Mouse (Mus musculus) liver, adult 2 months (tissue): Measurements from ENCODE around the gene Tmem91. TPM values are rescaled to one million over a fixed set of nuclear protein-coding genes. Genes with fewer than 3 reads are reported as not detected.

Source experiments
- DNase-seq: peaks from one replicate; pipeline ENCODE4 v3.0.0-alpha.2; 2011; ENCODE audit warnings: low read depth, low spot score; ENCODE audit errors: extremely low read depth
- H3K27ac ChIP-seq: fragments of 200-500 bp; replicated peaks from 2 replicates; pipeline ENCODE4 v1.5.1; 2012; ENCODE audit warnings: low read depth, mild to moderate bottlenecking, control low read depth, inconsistent platforms, low read length; ENCODE audit not compliant: insufficient read depth
- H3K27me3 ChIP-seq: fragments of 200-500 bp; 2 replicates; pipeline ENCODE4 v1.6.1; 2012; ENCODE audit warnings: mild to moderate bottlenecking, moderate library complexity, low read length, inconsistent platforms; ENCODE audit not compliant: control insufficient read depth, insufficient read depth
- H3K36me3 ChIP-seq: fragments of 200-500 bp; 2 replicates; pipeline ENCODE4 v1.6.1; 2012; ENCODE audit warnings: low read length, inconsistent platforms; ENCODE audit not compliant: control insufficient read depth, insufficient read depth
- H3K4me1 ChIP-seq: fragments of 200-500 bp; 2 replicates; pipeline ENCODE4 v1.6.1; 2011; ENCODE audit warnings: low read length; ENCODE audit not compliant: control insufficient read depth, insufficient read depth
- H3K4me3 ChIP-seq: fragments of 200-500 bp; 2 replicates; pipeline ENCODE4 v1.5.1; 2011; ENCODE audit warnings: low read depth, mild to moderate bottlenecking, control low read depth, low read length, moderate library complexity; ENCODE audit not compliant: insufficient read depth
- H3K79me2 ChIP-seq: fragments of 200-500 bp; 2 replicates; pipeline ENCODE4 v1.6.1; 2012; ENCODE audit warnings: inconsistent platforms, mild to moderate bottlenecking, low read length, moderate library complexity; ENCODE audit not compliant: control insufficient read depth, insufficient read depth
- H3K9ac ChIP-seq: fragments of 200-500 bp; 2 replicates; pipeline ENCODE4 v1.6.1; 2012; ENCODE audit warnings: low read depth, mild to moderate bottlenecking, control low read depth, inconsistent platforms, low read length
- CTCF ChIP-seq: fragments of 200-500 bp; IDR thresholded peaks from 2 replicates; pipeline ENCODE4 v1.5.1; 2011; ENCODE audit warnings: low read depth, low read length, control low read depth
- POLR2A ChIP-seq: fragments of 200-500 bp; IDR thresholded peaks from 2 replicates; pipeline ENCODE4 v1.6.1; 2011; ENCODE audit warnings: low read length, control low read depth; ENCODE audit not compliant: insufficient read depth; ENCODE audit errors: extremely low read depth
- WGBS: fragments of 180-500 bp; shearing (Covaris S2); methylation state at CpG from one replicate; pipeline ENCODE4 v1.1.7; 2018; 5-methylcytosine and 5-hydroxymethylcytosine counted together
- polyA plus RNA-seq: library from polyadenylated mRNA; depleted of rRNA; stranded (reverse); fragments of >200 nt; gene quantifications from 2 replicates; pipeline ENCODE4 v1.2.3, GENCODE M21; 2012
- total RNA-seq: library from RNA; depleted of rRNA; stranded (reverse); fragments of >200 nt; gene quantifications from 2 replicates; pipeline ENCODE4 v1.2.3, GENCODE M21; 2014

Gene Tmem91
- total and polyA plus RNA-seq, 2 experiments: not detected

GRCm38 (mm10) chr7:25710519-25711130 is 35.7 kb upstream of the Tmem91 start:
- 43% methylated on average over 7 of the region's 7 CpGs for WGBS
- no peak overlapping the region for H3K27ac ChIP-seq
- no peaks in the 10 kb centered on the region for H3K79me2 ChIP-seq
- H3K9ac ChIP-seq: no peak overlapping the region
- peaks cover 4% of the 10 kb centered on the region for H3K4me1 ChIP-seq
- H3K36me3 ChIP-seq: peaks cover 6% of the 10 kb centered on the region; the same call in 1 of the 2 replicates
- H3K27me3 ChIP-seq: no peaks in the 10 kb centered on the region
- no peak for TF ChIP-seq POLR2A
- no peak for TF ChIP-seq CTCF
- DNase-seq: no peak
- H3K4me3 ChIP-seq: no peak overlapping the region

DNA sequence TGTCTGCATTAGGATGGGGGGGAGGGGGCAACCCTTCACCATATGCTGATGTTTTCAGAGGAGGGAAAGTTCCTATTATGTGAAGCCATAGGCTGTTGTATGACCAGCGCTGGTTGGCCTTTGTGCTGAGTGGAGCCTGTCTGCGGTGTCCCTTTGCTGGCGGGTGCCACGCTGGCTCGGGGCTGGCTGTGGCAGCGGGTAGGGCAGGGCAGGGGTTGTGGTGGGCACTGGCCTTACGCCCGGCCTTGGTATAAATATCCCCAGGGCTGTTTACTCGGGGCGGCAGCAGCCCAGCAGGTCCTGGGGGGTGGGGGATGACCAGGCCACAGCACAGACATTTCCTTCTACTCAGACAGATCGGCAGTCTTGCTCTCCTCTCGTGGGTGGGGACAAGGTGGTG is 35.0 kb upstream of the Tmem91 start:
- DNase-seq: no peak
- no peak overlapping the region for H3K27ac ChIP-seq
- H3K4me1 ChIP-seq: peaks cover 4% of the 10 kb centered on the region
- TF ChIP-seq CTCF (no peak), POLR2A (no peak)
- no peaks in the 10 kb centered on the region for H3K79me2 ChIP-seq
- H3K27me3 ChIP-seq: no peaks in the 10 kb centered on the region
- H3K9ac ChIP-seq: 0 out of 2 replicates have a peak overlapping the region, but pooled peaks have one; percentile 19
- 18% methylated on average over 12 of the region's 12 CpGs for WGBS
- H3K36me3 ChIP-seq: peaks cover 4% of the 10 kb centered on the region; the same call in 1 of the 2 replicates
- no peak overlapping the region for H3K4me3 ChIP-seq

DNA sequence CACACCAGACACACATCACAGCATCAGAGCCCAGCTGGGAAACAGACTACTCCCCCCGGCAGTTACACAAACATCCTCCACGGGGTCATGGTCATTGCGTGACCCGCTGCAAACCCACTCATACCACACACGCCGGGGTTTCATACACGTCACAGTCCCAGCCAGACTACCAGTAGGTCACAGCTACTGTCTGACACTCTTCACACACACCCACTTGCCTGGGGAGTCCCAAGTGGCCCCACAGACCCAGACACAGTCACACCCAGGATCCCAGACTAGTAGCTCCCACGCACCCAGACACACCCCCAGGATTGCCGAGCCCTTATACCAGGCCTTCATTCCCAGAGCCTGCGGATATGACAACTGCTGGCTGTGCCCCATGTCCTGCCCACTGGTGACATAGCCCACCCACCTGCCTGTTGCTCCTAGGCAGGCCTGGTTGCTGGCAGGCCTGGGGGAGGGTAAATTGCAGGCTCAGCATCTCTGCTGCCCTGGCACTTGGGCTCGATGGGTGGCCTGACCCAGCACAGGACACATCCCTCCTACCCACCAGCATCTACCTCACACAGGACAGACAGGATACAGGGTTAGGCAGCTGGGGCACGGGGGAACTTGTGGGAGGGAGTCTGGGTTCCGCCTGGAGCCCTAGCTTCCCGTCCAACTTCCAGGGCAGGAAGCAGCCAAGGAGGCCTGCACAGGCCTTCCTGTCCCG is 32.8 kb upstream of the Tmem91 start:
- TF ChIP-seq CTCF (no peak), POLR2A (no peak)
- Histone ChIP-seq H3K4me1 (peaks cover 12% of the 10 kb centered on the region), H3K79me2 (no peaks in the 10 kb centered on the region), H3K4me3 (peak overlapping the region; percentile 19; the same call in 1 of the 2 replicates), H3K9ac (peak overlapping the region; percentile 16; the same call in 1 of the 2 replicates), H3K27ac (peak overlapping the region; percentile 71), H3K27me3 (no peaks in the 10 kb centered on the region), H3K36me3 (no peaks in the 10 kb centered on the region)
- DNase-seq: no peak
- 56% methylated on average over 15 of the region's 15 CpGs for WGBS

- peak overlapping the region; percentile 71 for H3K27ac ChIP-seq
- 80% methylated on average over 7 of the region's 7 CpGs for WGBS
- no peaks in the 10 kb centered on the region for H3K36me3 ChIP-seq
- no peaks in the 10 kb centered on the region for H3K79me2 ChIP-seq
- no peak for TF ChIP-seq POLR2A
- no peak for TF ChIP-seq CTCF
- peak; percentile 45 for DNase-seq
- peaks cover 12% of the 10 kb centered on the region for H3K4me1 ChIP-seq
- H3K4me3 ChIP-seq: no peak overlapping the region
- H3K9ac ChIP-seq: no peak overlapping the region
- H3K27me3 ChIP-seq: no peaks in the 10 kb centered on the region
Observed at GRCm38 (mm10) chr7:25706578-25707170, 31.7 kb upstream of the Tmem91 start.

DNA sequence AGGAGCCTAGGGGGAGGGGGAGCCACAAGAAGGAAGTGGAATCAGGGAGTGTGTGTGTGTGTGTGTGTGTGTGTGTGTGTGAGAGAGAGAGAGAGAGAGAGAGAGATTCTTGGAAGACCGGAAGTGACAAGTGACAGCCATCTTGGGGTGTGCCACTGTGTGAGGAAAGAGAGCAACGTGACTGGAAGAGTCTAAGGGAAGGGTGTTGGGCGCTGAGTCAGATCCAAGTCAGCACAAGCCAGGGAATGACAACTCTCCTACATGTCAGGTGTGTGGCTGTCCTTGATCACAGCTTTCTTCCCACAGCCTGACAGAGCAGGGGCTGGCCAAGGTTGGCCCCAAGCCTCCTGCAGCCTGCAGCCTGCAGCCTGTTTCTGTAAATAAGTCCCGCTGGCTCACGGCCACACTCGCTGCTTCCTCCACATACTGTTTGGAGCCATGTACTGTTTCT is 30.9 kb upstream of the Tmem91 start:
- peaks cover 12% of the 10 kb centered on the region for H3K4me1 ChIP-seq
- H3K36me3 ChIP-seq: no peaks in the 10 kb centered on the region
- H3K4me3 ChIP-seq: no peak overlapping the region
- TF ChIP-seq POLR2A (no peak), CTCF (no peak)
- no peaks in the 10 kb centered on the region for H3K27me3 ChIP-seq
- peak overlapping the region; percentile 60 for H3K27ac ChIP-seq
- WGBS: 72% methylated on average over 6 of the region's 6 CpGs
- H3K79me2 ChIP-seq: no peaks in the 10 kb centered on the region
- no peak for DNase-seq
- no peak overlapping the region for H3K9ac ChIP-seq
